Mouse (Mus musculus) olfactory bulb, adult 2 months (tissue): ENCODE data around the gene Itgal.

ENCODE experiments used
- CTCF ChIP-seq: fragments of 200-500 bp; IDR thresholded peaks from 2 replicates; pipeline ENCODE4 v1.5.1; 2012; ENCODE audit warnings: low read depth, mild to moderate bottlenecking, low read length, moderate library complexity; ENCODE audit not compliant: insufficient read depth
- POLR2A ChIP-seq: fragments of 200-500 bp; IDR thresholded peaks from 2 replicates; pipeline ENCODE4 v1.6.1; 2012; ENCODE audit warnings: mild to moderate bottlenecking, low read depth, low read length, moderate library complexity; ENCODE audit not compliant: insufficient read depth

- TF ChIP-seq CTCF, result no peak
- no peak for TF ChIP-seq POLR2A
Observed at GRCm38 (mm10) chr7:127342332-127342731, 46.3 kb downstream of the Itgal start.
